Mouse (Mus musculus) layer of hippocampus, adult 11-12 months (tissue): Measurements from ENCODE around the gene Plcl2.
A peak's percentile ranks its signal among the peaks of the same experiment; 100 is the strongest.
"Not testable (repeated sequence)": the region's sequence is repeated elsewhere in the genome, so short reads cannot be mapped to it uniquely, and the experiment has no call there.

Experiments
- DNase-seq: peaks from one replicate; pipeline ENCODE4 v3.0.0; 2022; ENCODE audit warnings: low spot score

Gene Plcl2

GRCm38 (mm10) chr17:50675231-50675630, 166.0 kb downstream of the Plcl2 start:
- peak; percentile 36 for DNase-seq

GRCm38 (mm10) chr17:50677334-50677733, 168.1 kb downstream of the Plcl2 start:
- no peak for DNase-seq

GRCm38 (mm10) chr17:50677978-50678712, 168.9 kb downstream of the Plcl2 start:
- DNase-seq = peak; percentile 55

- no peak for DNase-seq
Observed at GRCm38 (mm10) chr17:50678748-50679147, 169.5 kb downstream of the Plcl2 start.

GRCm38 (mm10) chr17:50679613-50680534, 170.7 kb downstream of the Plcl2 start:
- DNase-seq = no peak

- DNase-seq = no peak
Observed at GRCm38 (mm10) chr17:50682696-50683095, 173.5 kb downstream of the Plcl2 start.

GRCm38 (mm10) chr17:50684960-50685645, 175.9 kb downstream of the Plcl2 start:
- no peak for DNase-seq

GRCm38 (mm10) chr17:50687670-50688069, 178.5 kb downstream of the Plcl2 start:
- no peak for DNase-seq

GRCm38 (mm10) chr17:50688135-50688534, 178.9 kb downstream of the Plcl2 start:
- no peak for DNase-seq

- not testable (repeated sequence) for DNase-seq
Observed at GRCm38 (mm10) chr17:50698410-50698809, 189.2 kb downstream of the Plcl2 start.

GRCm38 (mm10) chr17:50710497-50711222, 201.5 kb downstream of the Plcl2 start:
- DNase-seq = no peak

- DNase-seq = no peak
Observed at GRCm38 (mm10) chr17:50717586-50717985, 208.4 kb downstream of the Plcl2 start.

- no peak for DNase-seq
Observed at GRCm38 (mm10) chr17:50724376-50724775, 215.2 kb downstream of the Plcl2 start.

- no peak for DNase-seq
Observed at GRCm38 (mm10) chr17:50726265-50726664, 217.1 kb downstream of the Plcl2 start.

- DNase-seq = no peak
Observed at GRCm38 (mm10) chr17:50729031-50729430, 219.8 kb downstream of the Plcl2 start.

- DNase-seq = no peak
Observed at GRCm38 (mm10) chr17:50729577-50729976, 220.4 kb downstream of the Plcl2 start.

GRCm38 (mm10) chr17:50730896-50731295, 221.7 kb downstream of the Plcl2 start:
- no peak for DNase-seq

- DNase-seq = no peak
Observed at GRCm38 (mm10) chr17:50731876-50732275, 222.7 kb downstream of the Plcl2 start.

- no peak for DNase-seq
Observed at GRCm38 (mm10) chr17:50733390-50733789, 224.2 kb downstream of the Plcl2 start.

- no peak for DNase-seq
Observed at GRCm38 (mm10) chr17:50734781-50735180, 225.6 kb downstream of the Plcl2 start.

- DNase-seq = peak; percentile 47
Observed at GRCm38 (mm10) chr17:50735382-50735954, 226.3 kb downstream of the Plcl2 start.
